Mouse (Mus musculus) thymus, postnatal 14 days (tissue): Measurements from ENCODE around the gene Ebf1.

Source experiments
- DNase-seq: peaks from one replicate; pipeline ENCODE4 v3.0.0; 2021

The Ebf1 gene

DNA sequence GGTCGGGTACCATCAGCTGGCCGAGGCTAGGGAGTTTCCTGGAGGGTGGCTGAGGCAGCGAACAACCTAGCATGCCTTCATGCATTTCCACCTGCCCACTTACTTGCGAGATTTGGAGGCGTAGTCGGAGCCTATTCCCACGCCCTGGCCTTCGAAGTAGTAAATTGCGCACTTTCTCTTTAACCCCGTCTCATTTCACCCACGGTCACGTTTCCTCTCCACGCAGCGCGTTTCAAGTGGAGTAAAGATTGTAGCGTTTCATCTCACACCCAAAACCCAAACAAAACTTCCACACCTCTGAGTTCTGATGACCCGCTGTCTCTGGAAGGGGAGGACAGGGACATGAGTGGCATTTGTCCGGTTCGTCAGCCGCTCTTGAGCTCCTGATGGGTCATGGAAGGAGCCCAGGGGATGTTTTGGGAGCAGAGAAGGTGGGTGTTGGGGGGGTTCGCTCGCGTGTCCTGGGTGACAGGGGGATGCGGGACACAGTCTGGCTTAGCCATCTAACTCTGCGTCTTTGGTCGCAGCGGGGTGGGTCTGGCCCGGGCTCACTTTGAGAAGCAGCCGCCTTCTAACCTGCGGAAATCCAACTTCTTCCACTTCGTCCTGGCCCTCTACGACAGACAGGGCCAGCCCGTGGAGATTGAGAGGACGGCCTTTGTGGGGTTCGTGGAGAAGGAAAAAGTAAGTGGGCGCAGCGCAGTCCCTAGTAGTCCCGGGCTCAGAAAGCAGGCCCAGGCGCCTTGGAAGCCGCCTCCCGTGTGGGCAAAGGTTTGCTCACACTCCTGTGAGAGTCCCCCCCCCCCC is 3.0 kb downstream of the Ebf1 start:
- DNase-seq = peak; percentile 5

DNA sequence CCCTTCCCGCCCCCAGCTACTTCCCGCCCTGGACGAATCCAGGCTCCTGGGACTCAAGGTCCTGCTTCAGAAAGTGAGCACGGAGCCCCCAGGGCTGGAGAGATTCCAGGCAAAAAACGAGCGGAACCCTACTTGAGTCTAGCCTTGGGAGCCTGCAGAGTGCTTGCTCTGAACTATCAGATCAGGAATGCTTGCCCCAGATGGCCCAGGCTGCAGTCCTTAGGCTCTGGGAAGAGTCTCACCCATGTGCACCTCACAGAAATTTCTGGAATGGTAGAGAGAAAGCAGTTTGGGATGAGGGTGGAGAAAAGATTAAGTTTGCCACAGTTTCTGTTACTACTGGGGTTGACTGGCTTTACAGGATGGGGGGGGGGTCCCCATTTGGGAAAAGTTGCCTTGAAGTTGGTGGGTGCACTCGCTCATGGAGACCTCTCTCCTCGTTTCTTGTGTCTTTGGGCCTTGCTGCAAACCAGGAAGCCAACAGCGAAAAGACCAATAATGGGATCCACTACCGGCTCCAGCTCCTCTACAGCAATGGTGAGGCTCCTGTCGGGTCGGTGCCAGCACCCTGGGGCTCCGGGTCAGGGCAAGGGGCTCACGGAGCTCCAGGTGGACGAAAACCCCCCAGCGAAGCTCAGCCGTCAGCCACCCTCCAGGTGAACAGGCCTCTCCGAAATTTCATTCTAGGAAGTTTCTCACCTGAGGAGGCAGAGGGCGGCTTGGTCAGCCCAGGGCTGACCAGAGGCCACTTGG is 3.8 kb downstream of the Ebf1 start:
- no peak for DNase-seq

DNA sequence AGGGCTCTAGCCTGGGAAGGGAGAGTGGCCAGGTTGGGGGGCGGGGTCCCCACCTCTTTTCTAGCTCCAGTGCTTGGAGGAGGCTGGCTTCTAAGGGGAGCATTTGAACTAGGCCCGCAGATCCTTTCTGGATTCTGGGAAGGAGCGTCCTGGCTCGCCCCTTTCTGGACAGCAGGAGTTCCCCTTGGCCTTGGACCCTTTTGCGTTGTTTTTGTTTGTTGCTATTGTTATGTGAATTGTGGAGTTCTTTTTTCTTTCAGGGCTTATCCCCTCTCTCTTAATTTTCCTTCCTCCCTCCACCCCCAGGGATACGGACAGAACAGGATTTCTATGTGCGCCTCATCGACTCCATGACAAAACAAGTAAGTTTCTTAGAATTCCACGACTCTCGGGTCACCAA is 4.5 kb downstream of the Ebf1 start:
- DNase-seq = no peak

DNA sequence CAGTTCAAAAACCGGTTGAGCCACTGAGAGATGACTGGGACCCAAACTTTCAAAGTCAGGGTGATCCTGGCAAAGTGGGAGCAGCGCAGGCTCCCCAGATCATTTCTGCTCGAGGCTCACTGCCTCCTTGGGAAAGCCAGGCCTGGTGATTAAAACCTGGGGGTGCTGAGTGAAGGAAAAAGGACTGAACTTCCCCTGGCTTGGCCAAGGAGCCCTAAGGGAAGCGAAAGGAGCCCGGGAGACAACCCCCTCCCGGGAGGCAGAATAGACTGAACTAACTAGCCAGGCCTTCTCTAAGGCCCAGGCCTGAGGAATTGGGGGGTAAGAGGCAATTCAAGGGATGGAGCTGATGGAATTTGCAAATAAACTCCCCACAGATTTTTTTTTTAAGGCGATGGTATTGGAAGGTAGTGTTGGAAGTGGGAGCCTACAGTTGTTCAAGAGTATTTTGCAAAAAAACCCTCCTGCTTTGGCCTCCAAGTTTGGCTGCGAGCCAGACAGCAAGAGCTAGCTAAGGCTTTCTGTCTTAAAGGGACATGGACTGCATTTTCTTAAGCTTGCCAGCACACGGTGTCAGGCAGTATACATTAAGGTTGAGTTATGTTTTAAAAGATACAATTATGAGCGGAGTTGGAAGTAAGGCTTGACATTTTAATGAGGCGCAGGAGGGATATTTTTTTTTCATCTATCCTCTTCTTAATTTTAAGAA is 5.1 kb downstream of the Ebf1 start:
- DNase-seq = no peak

DNA sequence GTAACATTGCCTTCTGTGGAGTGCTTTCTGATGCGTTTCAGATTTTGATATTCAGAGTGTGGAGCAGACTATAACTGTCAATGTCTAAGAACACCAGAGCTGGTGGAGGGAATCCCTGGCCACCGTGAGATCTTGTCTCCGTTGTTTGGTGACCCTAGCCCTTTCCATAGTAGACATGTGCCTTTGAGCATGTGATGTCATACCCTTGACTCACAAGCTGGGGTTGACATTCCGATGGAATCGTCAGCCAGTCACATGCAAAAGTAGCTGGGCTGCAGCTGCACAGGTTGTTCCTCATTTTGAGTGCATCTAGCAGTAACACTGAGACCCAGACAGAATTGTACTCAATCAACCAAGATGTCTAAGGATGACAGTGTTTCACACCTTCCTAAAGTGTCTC is 7.4 kb downstream of the Ebf1 start:
- DNase-seq = no peak

DNA sequence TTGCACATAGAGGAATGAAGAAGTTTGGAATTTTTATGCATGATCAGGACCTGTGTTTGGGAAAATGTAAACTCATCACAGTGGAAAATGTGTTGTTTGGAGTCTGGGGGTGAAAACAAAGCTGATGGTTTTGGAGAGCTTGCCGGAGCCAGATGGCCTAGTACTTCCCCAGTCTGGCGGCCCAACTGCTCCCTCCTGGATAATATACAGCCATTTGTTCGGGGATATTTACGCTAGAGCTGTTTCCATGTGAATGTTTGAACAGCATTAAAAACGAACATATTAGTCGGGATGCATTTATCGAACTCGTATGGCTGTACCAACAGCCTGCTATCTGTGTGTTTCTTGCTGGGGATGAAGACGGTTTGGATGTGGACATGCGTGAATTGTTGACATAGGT is 8.9 kb downstream of the Ebf1 start:
- no peak for DNase-seq

DNA sequence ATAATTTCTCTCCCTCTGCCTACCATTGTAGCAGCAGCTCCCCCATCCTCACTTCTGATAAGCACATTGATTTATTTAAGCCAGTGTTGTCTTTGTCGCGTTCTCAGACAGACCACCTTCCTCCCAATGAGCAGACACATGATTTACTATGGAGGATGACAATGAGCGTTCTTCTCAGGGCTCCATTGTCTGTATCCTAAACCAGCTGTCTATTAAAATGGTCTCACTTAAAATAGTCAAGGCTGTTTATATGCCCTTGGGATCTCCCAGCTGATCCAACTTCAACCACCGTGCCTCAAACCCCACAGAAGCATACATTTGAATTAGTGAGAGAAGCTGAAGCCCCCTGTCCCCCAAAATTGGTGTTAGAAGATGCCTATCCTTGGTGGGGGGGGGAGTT is 11.3 kb downstream of the Ebf1 start:
- no peak for DNase-seq

DNA sequence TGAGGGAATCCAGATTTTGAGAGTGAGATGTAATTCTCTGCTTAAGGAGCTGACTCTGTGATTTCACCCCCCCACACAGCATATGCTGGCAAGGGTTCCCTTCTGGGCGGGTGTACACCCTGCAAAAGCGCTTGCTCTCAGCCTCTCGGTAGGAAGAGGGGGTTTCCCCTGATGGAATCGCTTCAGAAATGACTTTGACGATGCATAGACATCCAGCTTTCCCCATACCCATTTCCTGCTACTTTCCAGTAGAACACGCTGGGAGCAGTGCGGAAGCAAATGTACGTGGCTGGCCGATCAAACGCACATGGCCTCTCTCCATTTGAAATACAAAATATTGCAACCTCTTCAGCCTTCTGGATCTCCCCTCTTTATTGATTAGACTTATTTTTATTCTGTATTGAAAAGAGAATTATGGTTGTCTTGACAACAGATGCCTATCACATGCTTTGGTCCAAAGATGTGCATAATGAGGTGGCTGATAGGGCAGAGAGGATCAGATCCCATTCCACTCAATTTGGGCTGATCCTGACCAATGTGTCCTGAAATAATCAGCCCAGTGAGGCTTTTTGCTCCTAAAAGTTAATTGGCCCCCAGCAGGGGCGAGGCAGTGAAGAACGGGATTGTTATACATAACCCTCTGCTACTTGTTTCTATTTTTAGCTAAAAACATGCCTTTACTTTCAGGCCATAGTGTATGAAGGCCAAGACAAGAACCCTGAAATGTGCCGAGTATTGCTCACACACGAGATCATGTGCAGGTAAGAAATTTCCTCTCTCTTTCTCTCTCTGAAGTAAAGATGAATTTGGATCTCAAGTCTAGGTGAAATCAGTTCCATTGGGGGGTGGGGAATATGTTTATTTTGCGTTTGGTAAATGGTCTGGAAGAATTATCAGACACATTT is 15.2 kb downstream of the Ebf1 start:
- no peak for DNase-seq

DNA sequence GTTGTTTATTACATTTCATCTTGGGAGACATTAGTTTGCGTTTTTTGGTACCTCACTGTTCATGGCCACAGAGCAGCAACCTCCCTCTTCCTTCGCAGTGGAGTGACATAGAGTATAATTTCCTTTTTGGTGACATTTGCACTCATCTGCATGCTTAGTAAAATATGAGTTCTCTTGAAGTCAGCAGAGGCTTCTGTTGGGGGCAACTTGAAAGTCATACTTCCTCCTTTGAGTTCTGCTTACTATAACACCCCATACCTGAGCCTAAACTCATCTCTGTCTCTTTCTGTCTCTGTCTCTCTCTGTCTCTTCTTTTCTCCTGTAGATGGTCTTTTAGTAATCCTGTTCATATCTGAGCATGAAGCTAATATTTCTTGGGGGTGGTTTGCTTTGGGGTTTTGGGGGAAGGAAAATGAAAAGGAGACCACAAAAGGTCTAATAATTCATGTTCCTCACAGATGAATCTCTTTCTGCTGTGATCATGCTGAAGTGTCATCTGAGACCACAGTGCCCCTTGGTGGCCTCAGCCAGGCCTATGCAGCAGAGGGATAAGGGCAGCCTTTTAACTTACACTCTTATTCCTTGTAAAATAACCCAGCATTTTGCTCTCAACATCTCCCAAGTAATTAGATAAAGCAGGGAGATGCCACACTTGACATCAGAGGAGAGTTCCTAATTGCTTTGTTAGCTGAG is 16.0 kb downstream of the Ebf1 start:
- DNase-seq = no peak

DNA sequence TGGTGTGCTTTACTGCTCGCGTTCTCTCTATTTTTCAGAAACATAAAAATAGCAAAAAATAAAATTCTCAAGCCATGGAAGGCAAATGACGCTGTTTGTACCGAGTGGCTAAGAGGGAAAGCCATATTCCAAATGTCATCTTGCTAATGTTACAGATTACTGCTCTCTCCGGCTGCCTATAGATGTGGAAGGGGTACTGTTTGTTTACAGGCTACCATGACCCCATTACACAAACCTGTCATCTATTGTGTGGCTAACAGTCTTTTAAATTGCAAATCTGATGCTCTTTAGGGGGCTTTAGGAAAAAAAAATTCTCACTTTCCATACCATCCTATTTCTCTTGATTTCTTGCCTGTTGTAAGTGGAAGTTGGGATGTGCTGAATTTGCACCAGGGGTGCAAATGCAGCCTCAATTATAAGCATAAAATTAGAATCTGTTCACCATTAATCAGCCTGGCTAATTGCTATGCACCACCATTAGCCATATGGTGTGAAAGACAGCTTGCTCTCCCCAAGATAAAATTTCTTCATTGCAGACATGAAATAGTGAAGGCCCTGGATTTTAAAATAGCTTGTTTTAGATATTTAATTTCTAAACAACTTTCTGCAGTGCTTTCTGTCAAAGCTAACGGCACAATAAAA is 17.6 kb downstream of the Ebf1 start:
- no peak for DNase-seq

DNA sequence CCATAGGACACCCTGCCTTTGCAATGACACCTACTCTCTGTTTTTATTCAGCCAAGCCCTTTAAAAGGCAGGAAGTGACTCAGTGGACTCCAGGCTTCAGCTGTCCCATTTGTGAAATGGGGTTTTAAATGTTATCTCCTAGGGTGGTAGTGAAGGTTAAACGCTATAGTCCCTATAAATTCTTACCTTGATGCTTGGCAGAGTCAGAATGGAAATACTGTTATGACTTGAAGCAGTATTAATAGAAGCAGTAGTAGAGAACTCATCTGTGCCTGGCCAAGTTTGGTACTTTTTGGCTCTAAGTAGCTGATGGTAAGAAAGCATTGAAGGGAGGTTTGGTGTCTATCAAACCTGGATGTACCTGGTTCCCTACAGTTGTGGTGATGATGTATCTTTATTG is 19.1 kb downstream of the Ebf1 start:
- no peak for DNase-seq

DNA sequence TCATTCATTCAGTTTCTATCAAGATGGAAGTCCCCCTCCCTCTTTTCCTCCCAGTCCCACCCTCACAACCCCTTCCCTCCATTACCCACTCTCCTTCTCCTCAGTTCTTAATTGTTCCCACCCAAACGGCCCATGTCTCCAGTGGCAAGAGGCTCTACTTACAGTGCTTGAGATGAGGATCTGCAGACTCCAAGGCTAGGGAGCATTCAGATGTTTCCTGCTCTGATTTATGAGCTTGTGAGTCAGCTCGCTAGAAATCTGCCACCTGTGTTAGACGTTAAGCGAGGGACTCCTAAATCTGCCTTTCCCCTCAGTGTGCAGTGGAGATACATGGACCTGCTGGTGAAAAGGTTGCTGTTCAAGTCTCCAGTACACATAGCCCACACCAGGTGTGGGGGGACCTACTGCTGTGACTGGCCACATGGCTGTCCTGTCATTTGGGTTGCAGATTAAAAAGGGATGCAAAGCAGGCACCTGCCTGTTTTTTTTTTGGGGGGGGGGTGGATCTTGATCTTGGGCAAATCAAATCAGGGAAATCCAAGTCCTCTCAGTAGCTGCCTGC is 21.2 kb downstream of the Ebf1 start:
- DNase-seq = no peak

DNA sequence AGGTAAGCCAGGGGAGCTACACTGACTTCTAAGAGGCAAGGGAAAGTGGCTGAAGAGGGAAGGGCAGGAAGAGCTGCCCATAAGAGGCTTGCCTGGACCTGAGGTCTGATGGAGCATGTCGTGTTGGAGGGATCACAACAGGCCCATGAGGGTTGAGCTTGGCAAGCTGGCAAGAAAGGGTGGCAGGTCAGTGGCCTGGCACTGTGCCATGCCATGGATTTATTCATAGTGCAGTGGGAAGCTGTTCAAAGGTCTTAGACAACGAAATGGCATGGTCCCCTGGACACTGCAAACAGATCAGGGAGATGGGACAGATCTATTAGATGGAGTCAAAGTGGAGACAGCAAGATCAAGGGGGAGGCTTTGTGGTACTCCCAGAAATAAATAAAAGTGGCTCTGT is 24.4 kb downstream of the Ebf1 start:
- DNase-seq = no peak

DNA sequence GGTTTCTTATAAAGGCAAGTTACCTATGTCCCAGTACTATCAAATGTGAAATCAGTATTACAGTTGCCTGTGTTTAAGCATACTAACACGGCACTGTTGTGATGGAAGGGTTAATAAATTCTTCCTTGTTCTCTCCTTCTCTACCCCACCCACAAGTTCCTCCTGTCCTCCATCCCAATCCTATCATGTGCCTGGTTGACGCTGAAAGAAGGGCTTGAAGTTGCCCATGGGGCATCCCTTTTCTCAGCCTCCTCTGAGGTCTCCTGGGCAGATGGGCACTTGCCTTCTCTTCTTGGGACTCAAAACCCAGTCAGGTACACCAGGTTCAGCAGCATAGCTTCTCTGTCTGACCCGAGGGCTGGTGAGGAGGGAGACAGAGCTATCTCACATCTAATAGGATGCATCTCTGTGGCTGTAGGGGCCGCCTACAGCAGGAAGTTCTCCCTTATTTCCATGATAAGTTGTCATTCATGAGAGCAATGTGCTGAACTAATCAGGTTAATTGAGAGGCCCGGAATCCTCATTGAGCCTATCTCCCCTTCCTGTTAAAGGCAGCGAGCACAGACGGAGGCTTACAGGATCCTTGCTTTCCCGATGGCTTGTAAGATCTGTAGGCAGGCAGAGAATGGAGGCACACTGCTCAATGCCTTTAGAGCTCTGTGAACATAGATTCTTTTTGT is 37.4 kb downstream of the Ebf1 start:
- DNase-seq = no peak

DNA sequence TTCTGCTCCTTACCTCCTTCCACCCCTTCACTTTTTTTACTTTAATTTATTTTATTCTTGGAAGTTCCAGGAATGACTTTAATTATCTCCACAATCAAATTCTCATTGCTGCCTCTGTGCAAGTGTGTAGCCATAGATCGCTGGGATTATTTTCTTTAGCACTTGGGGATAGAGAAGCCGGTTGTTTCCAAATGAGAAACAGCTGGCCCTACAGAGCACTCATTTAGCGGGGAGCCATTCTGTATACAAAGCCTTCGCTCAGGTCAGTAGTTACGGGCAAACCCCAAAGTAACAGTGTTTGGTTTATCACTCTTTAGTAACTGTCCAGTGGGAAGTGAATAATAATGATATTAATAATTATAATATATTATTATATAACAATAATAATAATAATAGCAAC is 38.4 kb downstream of the Ebf1 start:
- DNase-seq = no peak

DNA sequence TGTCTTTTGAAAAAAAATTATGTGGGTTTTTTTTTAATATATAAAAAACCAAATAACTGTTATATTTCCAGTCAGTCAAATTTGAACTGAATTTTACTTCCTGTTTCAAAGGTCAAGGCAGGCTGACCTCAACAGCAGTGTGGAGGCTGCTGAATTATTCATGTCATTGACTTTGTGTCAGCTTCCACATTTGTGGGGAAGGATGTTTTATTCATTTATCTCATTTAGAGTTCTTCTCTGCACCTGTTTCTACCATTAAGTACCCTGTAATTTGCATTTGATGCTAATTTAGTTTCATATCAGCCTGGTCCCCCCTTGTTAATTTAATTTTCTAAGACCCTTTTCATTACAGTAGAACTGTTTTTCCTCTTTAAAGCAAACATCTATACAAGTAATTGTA is 39.8 kb downstream of the Ebf1 start:
- no peak for DNase-seq

DNA sequence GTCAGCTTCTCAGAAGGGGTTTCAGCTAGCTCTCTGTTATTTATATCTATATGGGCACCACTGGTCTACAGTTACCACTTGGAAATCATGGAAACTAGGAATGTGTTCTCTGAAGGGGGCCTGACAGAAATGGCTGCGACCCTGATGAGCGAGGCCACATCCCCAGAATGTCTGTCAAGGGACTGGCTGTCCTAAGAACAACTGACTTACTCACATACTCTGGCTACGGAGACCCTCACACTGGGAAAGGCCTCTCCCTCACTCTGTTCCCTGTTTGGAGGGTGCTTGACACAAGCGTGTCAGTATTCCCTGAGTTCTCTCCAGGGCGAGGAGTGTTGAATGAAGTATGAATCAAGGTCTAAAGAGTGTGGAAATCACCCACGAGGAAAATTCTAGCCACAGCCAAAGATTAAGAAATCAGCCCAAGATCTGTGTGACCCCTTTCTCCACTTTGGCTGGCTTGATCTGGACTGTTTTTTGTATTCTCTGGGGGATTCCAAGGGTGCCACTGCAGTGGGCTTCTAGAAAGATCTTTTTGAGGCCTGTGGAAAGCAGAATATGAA is 40.8 kb downstream of the Ebf1 start:
- DNase-seq = no peak

DNA sequence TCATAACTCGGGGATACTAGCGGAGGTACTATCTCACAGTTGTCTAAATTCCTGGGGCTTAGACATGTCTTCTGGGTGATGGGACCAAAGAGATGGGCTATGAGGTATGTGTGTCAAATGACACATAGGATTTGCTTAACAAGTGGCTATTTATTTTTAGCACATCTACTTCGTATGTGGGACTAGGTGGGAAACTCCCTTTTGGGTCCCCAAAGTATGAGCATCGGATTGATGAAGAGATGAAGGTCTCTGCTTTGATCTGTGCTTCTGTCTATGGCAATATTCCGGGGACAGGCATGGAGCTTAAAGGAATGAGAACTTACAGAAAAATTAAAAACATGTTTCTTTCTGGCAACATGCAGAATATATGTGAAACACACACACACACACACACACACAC is 44.8 kb downstream of the Ebf1 start:
- DNase-seq = no peak

DNA sequence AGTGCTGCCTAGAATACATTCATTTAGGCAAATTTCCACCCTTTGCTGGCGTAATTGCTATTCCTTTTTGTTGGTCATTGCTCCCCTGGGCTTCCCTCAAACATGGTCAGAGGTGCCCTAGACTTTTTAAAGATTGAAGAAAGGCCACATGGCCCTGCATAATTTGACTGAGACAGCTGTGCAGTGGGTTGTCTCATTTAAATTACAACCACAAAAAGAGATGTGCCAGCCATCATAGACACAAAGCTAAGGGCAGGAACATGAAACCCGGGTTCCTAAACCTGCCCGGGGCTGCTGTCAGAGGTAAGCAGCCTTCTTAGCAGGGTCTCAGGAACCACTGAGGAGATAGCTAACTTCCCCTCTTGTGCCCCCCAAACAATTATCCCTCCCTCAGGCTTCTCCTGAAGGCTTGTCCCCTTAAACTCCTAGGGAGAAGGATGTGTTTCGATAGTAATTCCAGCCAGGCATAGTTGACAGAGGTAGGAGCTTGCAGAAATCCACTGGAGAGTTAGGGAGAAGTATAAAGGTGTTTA is 46.6 kb downstream of the Ebf1 start:
- no peak for DNase-seq

DNA sequence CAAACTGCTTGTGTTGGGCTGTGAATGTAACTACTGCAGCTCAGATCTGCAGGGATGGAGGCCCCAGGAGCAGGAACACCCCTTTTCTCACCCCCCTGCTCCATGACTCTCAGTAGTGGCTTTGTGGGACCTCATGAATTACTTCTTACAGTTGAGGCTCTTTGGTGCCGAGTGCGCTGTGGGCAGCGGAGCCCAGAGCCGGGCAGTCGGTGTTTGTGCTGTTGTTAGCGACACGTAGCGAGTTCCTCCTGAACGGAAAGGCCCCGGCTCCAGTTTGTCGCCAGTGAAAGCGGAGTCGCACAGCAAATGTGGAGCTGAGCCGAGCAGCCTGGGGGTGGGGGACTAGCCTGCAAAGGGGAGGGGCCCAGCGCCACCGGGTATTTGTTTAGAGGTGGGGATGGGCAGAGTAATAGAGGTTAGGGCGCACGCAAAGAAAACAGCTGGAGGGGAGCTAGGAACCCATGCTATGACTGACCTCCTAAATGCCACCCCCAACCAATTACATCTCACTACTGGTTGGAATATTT is 48.1 kb downstream of the Ebf1 start:
- DNase-seq = no peak
